Mouse (Mus musculus) T-helper 2 cell (primary cell): Measurements from ENCODE around the gene Foxj2.

ENCODE experiments used
- in situ Hi-C: fragments of 300-600 bp; cut with MboI, MseI; formaldehyde crosslinking; loops from one replicate; pipeline ENCODE4 v1.15.1; 2025; ENCODE audit warnings: high pct_unique_total_duplicates

Gene Foxj2

GRCm38 (mm10) chr6:122867914-122868313, 48.2 kb downstream of the Foxj2 start:
- in situ Hi-C loops: no loop called here

GRCm38 (mm10) chr6:122869846-122870245, 50.1 kb downstream of the Foxj2 start:
- in situ Hi-C loops: loop anchor here (5.0 kb wide), 1 partner anchor 63 kb away; no protein-coding TSS in a partner anchor

- in situ Hi-C loops: loop anchor here (5.0 kb wide), 1 partner anchor 65 kb away; no protein-coding TSS in a partner anchor
Measured at GRCm38 (mm10) chr6:122872800-122873199, 53.1 kb downstream of the Foxj2 start.

- in situ Hi-C loops: loop anchor here (5.0 kb wide), 1 partner anchor 67 kb away; no protein-coding TSS in a partner anchor
Measured at GRCm38 (mm10) chr6:122873871-122874719, 54.4 kb downstream of the Foxj2 start, which contains the start of gene Necap1. TSS of gene Necap1 (plus strand) at chr6:122874474.

GRCm38 (mm10) chr6:122874720-122875389, 55.1 kb downstream of the Foxj2 start:
- in situ Hi-C loops: loop anchor here (5.0 to 25.0 kb wide), 3 partner anchors 68 to 1387 kb away; partner anchors contain the start of gene M6pr

GRCm38 (mm10) chr6:122879141-122879735, 59.5 kb downstream of the Foxj2 start:
- in situ Hi-C loops: loop anchor here (25.0 kb wide), 2 partner anchors 567 to 1383 kb away; partner anchors contain the start of gene M6pr

- in situ Hi-C loops: loop anchor here (25.0 kb wide), 2 partner anchors 568 to 1382 kb away; partner anchors contain the start of gene M6pr
Measured at GRCm38 (mm10) chr6:122879781-122880505, 60.2 kb downstream of the Foxj2 start.

- in situ Hi-C loops: loop anchor here (25.0 kb wide), 2 partner anchors 569 to 1381 kb away; partner anchors contain the start of gene M6pr
Measured at GRCm38 (mm10) chr6:122881287-122881686, 61.6 kb downstream of the Foxj2 start.

GRCm38 (mm10) chr6:122883603-122884002, 63.9 kb downstream of the Foxj2 start:
- in situ Hi-C loops: loop anchor here (25.0 kb wide), 2 partner anchors 571 to 1379 kb away; partner anchors contain the start of gene M6pr

- in situ Hi-C loops: loop anchor here (25.0 kb wide), 2 partner anchors 577 to 1373 kb away; partner anchors contain the start of gene M6pr
Measured at GRCm38 (mm10) chr6:122889599-122889998, 69.9 kb downstream of the Foxj2 start.

GRCm38 (mm10) chr6:122892442-122893049, 72.8 kb downstream of the Foxj2 start:
- in situ Hi-C loops: loop anchor here (25.0 kb wide), 2 partner anchors 580 to 1370 kb away; partner anchors contain the start of gene M6pr
